ENCODE assay signal across 14 mouse cellular contexts in the genomic region with DNA sequence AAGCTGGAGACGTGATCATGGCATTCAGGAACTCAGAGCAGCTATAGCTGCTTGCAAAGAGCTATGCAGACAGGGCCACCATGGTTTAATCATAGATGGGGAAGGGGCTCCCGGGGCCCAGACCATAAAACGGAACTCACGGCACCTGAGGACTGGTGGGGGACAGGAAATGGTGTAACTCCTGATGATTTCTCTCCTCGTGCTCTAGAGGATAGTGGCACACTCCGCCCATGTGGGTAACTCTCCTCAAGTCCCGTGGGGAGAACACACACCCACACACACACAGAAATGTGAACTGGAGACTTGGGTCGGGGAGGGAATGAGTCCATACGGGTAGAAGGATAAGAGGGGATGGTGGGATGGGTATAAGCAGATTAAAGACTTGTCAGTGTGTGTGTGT.
"Had no signal": no experiment of that assay in that cellular context is flagged by ENCODE, and none has a peak within 500 bp of the region (broad histone marks: within the 10 kb centered on the region; RNA-seq: fewer than 3 reads in every experiment).

No protein-coding gene starts in this region.

- DNase-seq: right cerebral cortex, adult 18-20 months; right cerebral cortex, postnatal 14 days; right cerebral cortex, postnatal 25 days; right cerebral cortex, postnatal 4 days; spleen, adult 18-20 months; thymus, adult 18-20 months; thymus, adult 2 months; thymus, postnatal 14 days; thymus, postnatal 25 days; thymus, postnatal 36 days; thymus, postnatal 4 days had no signal

- H3K36me3 ChIP-seq: neural tube, embryonic 15.5 days; stomach, embryonic 15.5 days had no signal

- H3K9me3 ChIP-seq: neural tube, embryonic 15.5 days; stomach, embryonic 15.5 days had no signal

- H3K4me3 ChIP-seq: neural tube, embryonic 15.5 days; stomach, embryonic 15.5 days had no signal

- H3K27ac ChIP-seq: neural tube, embryonic 15.5 days; stomach, embryonic 15.5 days; stomach, postnatal 0 days had no signal

- H3K9ac ChIP-seq: neural tube, embryonic 15.5 days; stomach, embryonic 15.5 days had no signal

- H3K4me1 ChIP-seq: neural tube, embryonic 15.5 days; stomach, embryonic 15.5 days had no signal

- H3K4me2 ChIP-seq: neural tube, embryonic 15.5 days; stomach, embryonic 15.5 days had no signal

- H3K27me3 ChIP-seq: neural tube, embryonic 15.5 days; stomach, embryonic 15.5 days had no signal
